Mouse (Mus musculus) stomach, postnatal 0 days (tissue): Measurements from ENCODE around the gene Nphp1.

Source experiments
- CTCF ChIP-seq: IDR thresholded peaks from 2 replicates; pipeline ENCODE4 v1.5.1; 2016; ENCODE audit warnings: antibody characterized with exemption, low read depth, mild to moderate bottlenecking, moderate library complexity
- EP300 ChIP-seq: optimal IDR thresholded peaks from 2 replicates; pipeline ENCODE3; 2016; ENCODE audit warnings: antibody characterized with exemption

GRCm38 (mm10) chr2:127775013-127775412 is 13.7 kb downstream of the Nphp1 start:
- TF ChIP-seq CTCF = no peak
- TF ChIP-seq EP300 = no peak
